Mouse (Mus musculus): Measurements from ENCODE around the gene Gorasp1. TPM values are rescaled to one million over a fixed set of nuclear protein-coding genes. Genes with fewer than 3 reads are reported as not detected.

Gorasp1 gene
- total RNA-seq (2021): 10 to 100 TPM; 30.7 to 38.0 TPM
- long read RNA-seq, experiment 1, transcript Gorasp1-201 (9 exons, 3,906 nt): major isoform, 60 of 70 reads
- long read RNA-seq, experiment 1, partial matches to known transcripts: 1 of 70 reads
- long read RNA-seq, experiment 1, other reads (novel, unspliced or antisense): 9 of 70 reads
- long read RNA-seq, experiment 2, transcript Gorasp1-201 (9 exons, 3,906 nt): major isoform, 52 of 60 reads
- long read RNA-seq, experiment 2, partial matches to known transcripts: 3 of 60 reads
- long read RNA-seq, experiment 2, other reads (novel, unspliced or antisense): 5 of 60 reads

GRCm38 (mm10) chr9:119937005-119937773, at the start of gene Gorasp1, which contains the start of gene Ttc21a:
Gene Gorasp1 (minus strand): TSS chr9:119937565.
Gene Ttc21a (plus strand): TSS chr9:119937606.
- intact Hi-C loops (cut with DNase I): no loop called here
- no peak for TF ChIP-seq CTCF (IDR thresholded peaks at IDR 0.05)
- Histone ChIP-seq H3K27ac (peak within 1 kb of the TSS; percentile 88), H3K4me3 (peak within 1 kb of the TSS; percentile 87)
- peak; percentile 90 to 93 for DNase-seq (ENCODE audit: extremely low spot score in 1 of 2, low spot score in 2 of 2)

DNA sequence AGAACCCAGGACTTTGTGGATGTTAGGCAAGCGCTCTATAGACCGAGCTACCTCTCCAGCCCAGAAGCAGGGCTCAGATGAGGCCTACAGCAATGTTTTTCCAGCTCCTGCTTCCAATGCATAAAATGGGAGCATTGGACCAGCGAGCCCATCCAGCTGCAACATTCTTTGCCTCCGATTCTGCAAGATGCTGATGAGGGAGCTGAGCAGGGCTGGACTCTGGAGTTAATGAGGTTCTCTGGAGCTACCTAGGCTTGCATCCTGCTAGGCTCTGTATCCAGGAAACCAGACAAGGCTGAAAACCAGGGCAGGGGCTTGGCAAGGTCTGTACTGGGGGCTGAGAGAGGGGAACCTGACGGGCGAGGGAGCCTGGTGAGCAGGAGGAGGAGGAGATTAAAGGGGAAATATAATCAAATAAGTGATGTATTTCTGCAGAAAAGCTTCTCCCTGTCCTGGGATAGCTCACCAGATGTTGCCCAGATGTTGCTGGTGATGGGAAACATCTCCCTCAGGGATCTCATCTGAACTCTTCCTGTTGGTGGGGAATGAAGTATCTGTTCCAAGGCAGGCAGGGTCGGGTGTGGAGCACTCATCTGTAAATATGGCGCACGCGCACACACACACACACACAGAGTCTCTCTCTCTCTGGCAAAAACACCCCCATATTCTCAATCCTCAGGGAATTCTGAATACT, 48.7 kb upstream of the Gorasp1 start:
- intact Hi-C loops (cut with DNase I): loop anchor here (2.0 kb wide), 1 partner anchor 15 kb away; no protein-coding TSS in a partner anchor
- no peak for TF ChIP-seq CTCF (IDR thresholded peaks at IDR 0.05)
- no peak overlapping the region for H3K27ac ChIP-seq
- no peak for DNase-seq (ENCODE audit: extremely low spot score in 1 of 2, low spot score in 2 of 2)
- no peak overlapping the region for H3K4me3 ChIP-seq

GRCm38 (mm10) chr9:119984536-119985011, 47.2 kb upstream of the Gorasp1 start, which contains the start of gene Csrnp1:
Gene Csrnp1 (minus strand): TSS chr9:119984658.
- peak within 1 kb of the TSS; percentile 96 for H3K27ac ChIP-seq
- peak within 1 kb of the TSS; percentile 82 for H3K4me3 ChIP-seq
- DNase-seq (ENCODE audit: extremely low spot score in 1 of 2, low spot score in 2 of 2): no peak
- TF ChIP-seq CTCF (IDR thresholded peaks at IDR 0.05): no peak
- intact Hi-C loops (cut with DNase I): no loop called here

DNA sequence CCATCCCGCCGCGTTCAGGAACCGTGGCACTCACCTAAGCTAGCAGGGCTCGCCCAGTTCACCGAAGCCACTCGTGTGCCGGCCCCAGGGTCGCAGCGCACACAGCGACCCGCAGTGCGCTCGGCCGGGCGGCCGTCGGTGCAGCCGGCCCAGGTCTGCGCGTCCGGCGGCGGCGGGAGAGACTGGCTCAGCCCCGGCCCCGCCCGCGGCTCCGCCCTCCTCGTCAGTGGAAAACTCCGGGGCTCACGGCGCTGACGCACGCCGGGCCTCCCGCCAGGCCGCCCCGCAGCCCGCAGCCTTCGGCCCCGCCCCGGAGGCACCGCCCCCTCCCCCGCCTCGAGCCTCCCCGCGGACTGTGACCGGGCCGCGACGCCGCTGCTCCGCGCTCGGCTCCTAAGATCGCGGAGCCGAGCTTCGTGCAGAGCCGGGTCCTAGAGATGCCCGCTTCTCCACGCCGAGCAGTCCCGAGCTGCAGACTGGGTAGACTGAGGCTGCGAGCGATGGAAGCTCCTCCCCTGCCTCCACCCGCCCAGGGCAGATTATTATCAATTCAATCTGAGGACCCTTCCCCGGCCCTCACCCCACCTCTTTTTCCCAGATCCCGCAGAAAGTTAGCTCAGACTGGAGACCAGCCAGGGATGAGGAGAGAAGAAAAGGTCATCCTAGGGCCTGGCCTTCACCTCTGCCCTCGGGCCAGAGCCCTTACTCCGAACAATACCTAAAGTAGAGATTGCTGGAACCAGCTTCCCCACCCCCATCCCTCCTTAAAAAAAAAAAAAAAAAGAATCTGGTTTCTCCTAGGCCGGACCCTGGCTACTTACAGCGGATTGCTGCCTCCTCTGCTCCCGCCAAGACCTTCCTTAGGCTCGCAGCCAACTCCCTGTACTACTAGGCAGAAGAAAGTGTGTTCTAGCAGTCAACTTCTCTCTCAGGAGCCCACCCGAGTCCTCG, 46.5 kb upstream of the Gorasp1 start:
- DNase-seq (ENCODE audit: extremely low spot score in 1 of 2, low spot score in 2 of 2): peak; percentile 88 to 93
- TF ChIP-seq CTCF (IDR thresholded peaks at IDR 0.05): no peak
- Histone ChIP-seq H3K27ac (peak overlapping the region; percentile 96), H3K4me3 (peak overlapping the region; percentile 82)
- intact Hi-C loops (cut with DNase I): loop anchor here (1.0 kb wide), 1 partner anchor 27 kb away; no protein-coding TSS in a partner anchor

DNA sequence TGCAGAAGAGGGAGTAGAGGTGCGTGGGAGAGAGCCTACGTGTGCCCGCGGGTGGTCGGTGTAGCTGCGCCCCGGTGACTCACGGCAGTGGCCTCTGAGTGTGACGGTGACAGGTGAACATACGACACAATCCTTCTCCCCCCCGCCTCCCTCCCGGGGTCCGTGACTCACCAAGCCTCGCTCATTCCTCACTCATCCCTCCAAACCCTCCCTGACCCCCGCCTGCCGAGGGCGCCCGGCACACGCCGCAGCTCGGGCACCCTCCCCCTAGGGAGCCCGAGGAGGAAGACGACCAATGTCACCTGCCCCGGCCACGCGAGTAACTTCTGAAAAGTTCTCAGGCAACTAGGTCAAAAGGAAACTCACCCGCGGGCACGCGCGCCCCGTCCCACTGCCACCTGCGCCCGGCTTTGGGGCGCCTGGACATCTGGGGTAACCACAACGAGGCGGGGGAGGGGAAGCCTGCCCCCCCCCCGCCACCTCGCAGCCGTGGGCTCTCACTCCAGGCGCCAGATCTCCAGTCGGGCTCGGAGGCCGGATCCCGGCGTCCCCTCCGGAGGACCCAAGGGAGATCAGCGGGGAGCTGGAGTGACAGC, 45.7 kb upstream of the Gorasp1 start:
- no peak for TF ChIP-seq CTCF (IDR thresholded peaks at IDR 0.05)

GRCm38 (mm10) chr9:119982241-119982811, 45.0 kb upstream of the Gorasp1 start:
- DNase-seq (ENCODE audit: extremely low spot score in 1 of 2, low spot score in 2 of 2): peak; percentile 36 to 53
- intact Hi-C loops (cut with DNase I): no loop called here
- peak overlapping the region; percentile 96 for H3K27ac ChIP-seq

More for the DNA sequence above, 45.7 kb upstream of the Gorasp1 start:
- peak overlapping the region; percentile 82 for H3K4me3 ChIP-seq
- intact Hi-C loops (cut with DNase I): loop anchor here (1.0 kb wide), 1 partner anchor 28 kb away; no protein-coding TSS in a partner anchor
- H3K27ac ChIP-seq: peak overlapping the region; percentile 96
- DNase-seq (ENCODE audit: extremely low spot score in 1 of 2, low spot score in 2 of 2): peak; percentile 41 to 56

DNA sequence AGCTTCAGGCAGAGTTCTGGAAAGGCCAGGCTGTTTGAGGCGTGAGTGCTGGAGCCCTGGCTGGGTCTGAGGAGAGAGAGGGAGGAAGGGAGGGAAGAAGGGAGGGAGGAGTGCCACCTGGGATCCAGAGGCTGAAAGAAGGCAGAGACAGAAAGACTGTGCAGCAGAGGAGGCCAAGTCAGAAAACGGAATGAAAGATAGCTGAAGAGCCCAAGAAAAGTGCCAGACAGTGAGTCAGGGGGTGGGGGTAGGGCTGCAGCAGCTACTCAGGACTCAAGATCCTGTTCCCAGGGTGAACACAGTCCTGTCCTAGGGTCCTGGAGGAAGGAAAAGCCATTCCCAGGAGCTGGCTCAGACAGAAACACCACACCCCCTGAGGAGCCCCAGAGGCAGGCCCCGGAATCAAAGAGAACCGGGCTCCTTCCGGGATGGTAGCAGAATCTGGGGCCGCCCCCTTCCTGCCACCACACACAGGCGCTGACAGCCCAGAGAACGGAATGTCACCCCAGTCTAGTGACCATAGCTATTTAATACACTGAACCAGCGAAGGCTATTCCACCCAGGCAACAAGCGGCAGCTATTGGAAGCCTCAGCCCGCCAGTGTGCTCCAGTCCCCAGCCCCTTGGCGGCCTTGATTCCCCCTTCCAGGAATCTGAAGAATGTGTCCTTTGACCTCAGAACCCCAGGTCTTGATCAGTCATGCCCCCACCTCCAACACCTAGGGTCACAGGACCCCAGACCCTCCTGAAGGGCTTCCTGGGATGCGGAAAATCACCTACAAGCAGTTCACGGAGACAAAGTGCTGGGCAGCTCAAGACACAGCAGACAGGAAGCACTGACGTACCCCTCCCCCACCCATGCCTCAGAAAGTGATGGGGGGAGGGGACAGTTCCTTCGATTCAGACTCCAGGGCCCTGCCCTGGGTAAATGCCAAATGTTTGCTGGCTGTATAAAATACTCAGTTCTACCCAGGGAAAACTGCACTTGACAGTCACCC, 44.1 kb upstream of the Gorasp1 start:
- peak overlapping the region; percentile 82 for H3K4me3 ChIP-seq
- TF ChIP-seq CTCF (IDR thresholded peaks at IDR 0.05): no peak; the same call in 1 of the 2 replicates

More at GRCm38 (mm10) chr9:119982241-119982811, 45.0 kb upstream of the Gorasp1 start:
- peak; percentile 38 for TF ChIP-seq CTCF (IDR thresholded peaks at IDR 0.05)
- H3K4me3 ChIP-seq: peak overlapping the region; percentile 82

GRCm38 (mm10) chr9:119980770-119981182, 43.4 kb upstream of the Gorasp1 start:
- H3K27ac ChIP-seq: peak overlapping the region; percentile 96
- TF ChIP-seq CTCF (IDR thresholded peaks at IDR 0.05): no peak
- no peak for DNase-seq (ENCODE audit: extremely low spot score in 1 of 2, low spot score in 2 of 2)
- peak overlapping the region; percentile 82 for H3K4me3 ChIP-seq
- intact Hi-C loops (cut with DNase I): no loop called here

More for the DNA sequence above, 44.1 kb upstream of the Gorasp1 start:
- peak in 1 of 2 experiments; percentile 29 for DNase-seq (ENCODE audit: extremely low spot score in 1 of 2, low spot score in 2 of 2)
- peak overlapping the region; percentile 96 for H3K27ac ChIP-seq
- intact Hi-C loops (cut with DNase I): no loop called here

- no peak for DNase-seq (ENCODE audit: extremely low spot score in 1 of 2, low spot score in 2 of 2)
- Histone ChIP-seq H3K4me3 (no peak overlapping the region), H3K27ac (peak overlapping the region; percentile 40)
- TF ChIP-seq CTCF (IDR thresholded peaks at IDR 0.05): no peak
- intact Hi-C loops (cut with DNase I): no loop called here
Measured at GRCm38 (mm10) chr9:119979749-119980148, 42.4 kb upstream of the Gorasp1 start.
